Mouse (Mus musculus): Measurements from ENCODE around the gene Fam120b.
"Not testable (repeated sequence)": the region's sequence is repeated elsewhere in the genome, so short reads cannot be mapped to it uniquely, and the experiment has no call there.

Fam120b gene

GRCm38 (mm10) chr17:15431551-15431950, 35.5 kb downstream of the Fam120b start:
- no peak for DNase-seq (ENCODE audit: low spot score in 2 of 2)

GRCm38 (mm10) chr17:15432036-15432435, 36.0 kb downstream of the Fam120b start:
- no peak for DNase-seq (ENCODE audit: low spot score in 2 of 2)

- DNase-seq (ENCODE audit: low spot score in 2 of 2): no peak
Observed at GRCm38 (mm10) chr17:15434748-15435147, 38.7 kb downstream of the Fam120b start.

GRCm38 (mm10) chr17:15440067-15440462, 44.1 kb downstream of the Fam120b start:
- DNase-seq (ENCODE audit: low spot score in 2 of 2): no peak

GRCm38 (mm10) chr17:15440463-15441121, 44.6 kb downstream of the Fam120b start:
- DNase-seq (ENCODE audit: low spot score in 2 of 2): no peak

GRCm38 (mm10) chr17:15445421-15445820, 49.4 kb downstream of the Fam120b start:
- no peak for DNase-seq (ENCODE audit: low spot score in 2 of 2)

- no peak for DNase-seq (ENCODE audit: low spot score in 2 of 2)
Observed at GRCm38 (mm10) chr17:15447831-15448230, 51.8 kb downstream of the Fam120b start.

GRCm38 (mm10) chr17:15449144-15449543, 53.1 kb downstream of the Fam120b start:
- DNase-seq (ENCODE audit: low spot score in 2 of 2): not testable (repeated sequence)

GRCm38 (mm10) chr17:15449606-15450005, 53.6 kb downstream of the Fam120b start:
- no peak for DNase-seq (ENCODE audit: low spot score in 2 of 2)

GRCm38 (mm10) chr17:15455203-15455602, 59.2 kb downstream of the Fam120b start:
- no peak for DNase-seq (ENCODE audit: low spot score in 2 of 2)

GRCm38 (mm10) chr17:15456595-15456994, 60.6 kb downstream of the Fam120b start:
- no peak for DNase-seq (ENCODE audit: low spot score in 2 of 2)

- no peak for DNase-seq (ENCODE audit: low spot score in 2 of 2)
Observed at GRCm38 (mm10) chr17:15459761-15460160, 63.8 kb downstream of the Fam120b start.

GRCm38 (mm10) chr17:15461921-15462495, 66.0 kb downstream of the Fam120b start:
- no peak for DNase-seq (ENCODE audit: low spot score in 2 of 2)

GRCm38 (mm10) chr17:15467669-15468068, 71.7 kb downstream of the Fam120b start:
- DNase-seq (ENCODE audit: low spot score in 2 of 2): peak; percentile 58 to 86

GRCm38 (mm10) chr17:15472671-15473070, 76.7 kb downstream of the Fam120b start:
- no peak for DNase-seq (ENCODE audit: low spot score in 2 of 2)

All from spleen, postnatal 4 days (tissue).